Mouse (Mus musculus) intestine, embryonic 16.5 days (tissue): ENCODE results near the gene Fmr1. TPM values are rescaled to one million over a fixed set of nuclear protein-coding genes. Genes with fewer than 3 reads are reported as not detected.
"Not testable (repeated sequence)": the region's sequence is repeated elsewhere in the genome, so short reads cannot be mapped to it uniquely, and the experiment has no call there.

Source experiments
- ATAC-seq: fragments of 200-750 bp; cut with Nextera tagmentation; 2 replicates; pipeline ENCODE4 v1.8.0; 2017; ENCODE audit warnings: moderate TSS enrichment, moderate library complexity
- H3K27ac ChIP-seq: fragments of 300-500 bp; sonication (generic); 2 replicates; pipeline ENCODE4 v1.5.1; 2014; ENCODE audit warnings: mild to moderate bottlenecking, low read length
- H3K27me3 ChIP-seq: fragments of 300-500 bp; sonication (generic); replicated peaks from 2 replicates; pipeline ENCODE4 v1.6.1; 2014; ENCODE audit warnings: low read length, control low read depth, mixed read lengths; ENCODE audit not compliant: control insufficient read depth, insufficient read depth
- H3K36me3 ChIP-seq: fragments of 300-500 bp; sonication (generic); 2 replicates; pipeline ENCODE4 v1.6.1; 2014; ENCODE audit warnings: low read length, control low read depth; ENCODE audit not compliant: control insufficient read depth, insufficient read depth
- H3K4me1 ChIP-seq: fragments of 300-500 bp; sonication (generic); 2 replicates; pipeline ENCODE4 v1.6.1; 2014; ENCODE audit warnings: low read length, control low read depth, mixed read lengths; ENCODE audit not compliant: control insufficient read depth, insufficient read depth
- H3K4me2 ChIP-seq: fragments of 300-500 bp; sonication (generic); 2 replicates; pipeline ENCODE4 v1.6.1; 2014; ENCODE audit warnings: low read depth, low read length, control low read depth
- H3K4me3 ChIP-seq: fragments of 300-500 bp; sonication (generic); 2 replicates; pipeline ENCODE4 v1.5.1; 2014; ENCODE audit warnings: mild to moderate bottlenecking, low read length
- H3K9ac ChIP-seq: fragments of 300-500 bp; sonication (generic); 2 replicates; pipeline ENCODE4 v1.6.1; 2014; ENCODE audit warnings: low read depth, low read length
- H3K9me3 ChIP-seq: fragments of 300-500 bp; sonication (generic); 2 replicates; pipeline ENCODE4 v1.6.1; 2016; ENCODE audit warnings: low read length, control low read depth; ENCODE audit not compliant: control insufficient read depth
- WGBS: fragments of 180-500 bp; shearing (Covaris S2); extraction: QIAGEN DNeasy Blood & Tissue Kit; methylation state at CpG from one replicate; pipeline ENCODE4 v1.1.7; 2014; 5-methylcytosine and 5-hydroxymethylcytosine counted together
- polyA plus RNA-seq: library from polyadenylated mRNA; unstranded; fragments of >200 nt; fragmentation: Nextera tagmentation; extraction: Ambion mirVana; gene quantifications from 2 replicates; pipeline ENCODE4 v1.2.1, GENCODE M21; 2015

Fmr1 gene
- 34.2 and 38.6 TPM in 2 replicates for polyA plus RNA-seq

DNA sequence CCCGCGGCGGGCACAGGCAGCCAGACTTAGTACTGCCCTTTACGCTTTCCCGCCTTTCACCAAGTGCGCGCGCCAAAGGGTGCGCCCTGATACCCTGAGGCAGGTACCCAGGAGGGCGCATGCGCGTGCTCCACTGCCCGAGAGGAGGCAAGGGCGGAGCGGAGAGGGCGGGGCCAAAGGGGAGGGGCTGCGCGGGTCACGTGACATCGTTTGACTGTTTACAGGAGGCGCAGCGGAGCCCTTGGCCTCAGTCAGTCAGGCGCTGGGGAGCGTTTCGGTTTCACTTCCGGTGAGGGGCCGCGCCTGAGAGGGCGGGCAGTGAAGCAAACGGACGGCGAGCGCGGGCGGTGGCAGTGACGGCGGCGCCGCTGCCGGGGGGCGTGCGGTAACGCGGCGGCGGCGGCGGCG is at the start of gene Fmr1:
Gene Fmr1 (plus strand): TSS at position 209 of the 408 bp plus-strand sequence.
- H3K4me2 ChIP-seq, result peak within 1 kb of the TSS; percentile 52
- H3K27ac ChIP-seq, result peak within 1 kb of the TSS; percentile 93
- H3K9me3 ChIP-seq, result no peaks in the 10 kb centered on the region
- H3K4me3 ChIP-seq, result peak within 1 kb of the TSS; percentile 66
- whole genome bisulfite sequencing, result 10% methylated on average over 39 of the region's 49 CpGs
- no peaks in the 10 kb centered on the region for H3K4me1 ChIP-seq
- peak within 1 kb of the TSS; percentile 84 for H3K9ac ChIP-seq
- ATAC-seq, result peak; percentile 99
- no peaks in the 10 kb centered on the region for H3K27me3 ChIP-seq
- H3K36me3 ChIP-seq, result no peaks in the 10 kb centered on the region

- WGBS, result 40% methylated on average over 1 of the region's 1 CpGs
- no peak for ATAC-seq
- no peak overlapping the region for H3K9ac ChIP-seq
Observed at GRCm38 (mm10) chrX:68641603-68642002, 36.7 kb upstream of the Fmr1 start.

DNA sequence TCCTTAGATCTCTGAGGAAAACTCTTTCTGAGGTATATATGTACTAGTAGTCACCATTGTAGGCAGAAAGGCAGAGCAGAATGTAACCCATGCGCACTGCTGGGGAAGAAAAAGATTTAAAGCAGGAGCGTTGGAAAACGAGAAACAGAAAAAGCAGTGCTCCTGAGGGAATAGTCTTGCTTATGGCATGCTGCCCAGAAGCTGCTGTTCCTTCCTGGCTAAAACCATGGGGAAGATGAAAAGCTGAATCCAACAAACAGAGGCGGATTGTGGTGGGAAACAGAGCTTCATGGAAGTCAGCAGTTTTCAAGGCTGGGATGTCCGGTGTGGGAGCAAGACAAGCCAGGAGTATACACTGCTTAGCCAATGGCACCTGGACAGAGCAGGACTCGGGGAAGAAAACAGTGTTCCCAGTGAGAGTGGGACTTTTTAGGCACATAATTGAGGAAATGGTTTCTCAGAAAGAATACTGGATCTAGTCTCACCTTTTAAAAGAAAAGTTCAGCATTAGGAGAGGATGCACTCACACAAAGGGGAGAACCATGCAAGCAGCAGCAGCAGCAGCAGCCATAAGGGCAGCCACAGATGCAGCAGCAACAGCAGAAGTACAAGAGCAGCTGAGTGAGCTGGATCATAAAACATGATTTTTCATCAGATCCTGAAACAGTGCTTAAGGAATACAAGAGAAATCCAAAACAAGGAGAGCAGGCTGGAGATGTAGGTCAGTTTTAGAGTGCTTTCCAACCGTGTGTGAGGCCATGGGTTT is 33.0 kb upstream of the Fmr1 start:
- ATAC-seq, result no peak
- H3K27ac ChIP-seq, result no peak overlapping the region
- no peak overlapping the region for H3K4me3 ChIP-seq
- H3K4me2 ChIP-seq, result no peak overlapping the region
- no peak overlapping the region for H3K9ac ChIP-seq
- H3K27me3 ChIP-seq, result no peaks in the 10 kb centered on the region
- no peaks in the 10 kb centered on the region for H3K4me1 ChIP-seq
- H3K36me3 ChIP-seq, result no peaks in the 10 kb centered on the region
- H3K9me3 ChIP-seq, result no peaks in the 10 kb centered on the region
- WGBS, result 54% methylated on average over 7 of the region's 7 CpGs

More at GRCm38 (mm10) chrX:68641603-68642002, 36.7 kb upstream of the Fmr1 start:
- Histone ChIP-seq H3K4me2 (no peak overlapping the region), H3K4me3 (no peak overlapping the region), H3K27me3 (no peaks in the 10 kb centered on the region), H3K27ac (no peak overlapping the region), H3K4me1 (no peaks in the 10 kb centered on the region), H3K36me3 (no peaks in the 10 kb centered on the region), H3K9me3 (no peaks in the 10 kb centered on the region)

GRCm38 (mm10) chrX:68677508-68677907 is 833 bp upstream of the Fmr1 start:
- H3K4me2 ChIP-seq, result no peak overlapping the region
- no peak overlapping the region for H3K9ac ChIP-seq
- no peak overlapping the region; the same call in 1 of the 2 replicates for H3K4me3 ChIP-seq
- no peaks in the 10 kb centered on the region for H3K4me1 ChIP-seq
- no peaks in the 10 kb centered on the region for H3K36me3 ChIP-seq
- no peaks in the 10 kb centered on the region for H3K9me3 ChIP-seq
- WGBS, result 27% methylated on average over 1 of the region's 1 CpGs
- H3K27me3 ChIP-seq, result no peaks in the 10 kb centered on the region
- H3K27ac ChIP-seq, result no peak overlapping the region
- ATAC-seq, result no peak

- 19% methylated on average over 54 of the region's 67 CpGs for WGBS
- Histone ChIP-seq H3K4me1 (no peaks in the 10 kb centered on the region), H3K4me2 (peak overlapping the region; percentile 39; the same call in 1 of the 2 replicates), H3K9ac (peak overlapping the region; percentile 84), H3K36me3 (no peaks in the 10 kb centered on the region), H3K27me3 (no peaks in the 10 kb centered on the region), H3K27ac (peak overlapping the region; percentile 93), H3K9me3 (no peaks in the 10 kb centered on the region), H3K4me3 (peak overlapping the region; percentile 66)
- ATAC-seq, result peak; percentile 76
Observed at GRCm38 (mm10) chrX:68678815-68679486, 610 bp downstream of the Fmr1 start.

GRCm38 (mm10) chrX:68684706-68685105 is 6.4 kb downstream of the Fmr1 start:
- Histone ChIP-seq H3K4me2 (no peak overlapping the region), H3K9me3 (no peaks in the 10 kb centered on the region), H3K4me1 (no peaks in the 10 kb centered on the region), H3K4me3 (no peak overlapping the region), H3K27me3 (no peaks in the 10 kb centered on the region), H3K9ac (no peak overlapping the region), H3K36me3 (no peaks in the 10 kb centered on the region), H3K27ac (no peak overlapping the region)
- 75% methylated on average over 2 of the region's 2 CpGs for WGBS
- peak; percentile 71 for ATAC-seq

DNA sequence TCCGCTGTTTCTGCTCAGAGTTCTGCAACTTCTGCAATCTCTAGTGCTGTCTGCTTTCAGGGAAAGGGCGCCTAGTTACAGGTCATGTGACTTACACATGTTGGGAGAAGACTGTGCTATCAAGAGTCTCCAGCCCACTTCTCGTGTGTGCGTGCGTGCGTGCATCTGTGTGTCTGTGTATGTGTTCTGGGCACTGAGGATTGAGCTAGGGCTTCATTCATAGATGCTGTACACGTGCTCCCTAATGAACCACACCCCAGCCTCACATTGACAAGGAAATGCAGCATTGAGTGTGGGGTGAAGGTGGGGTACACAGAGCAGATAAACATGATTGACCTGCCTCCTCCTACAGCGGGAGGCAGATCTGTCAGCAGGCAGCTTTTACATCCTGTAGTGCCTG is 13.6 kb downstream of the Fmr1 start:
- not testable (repeated sequence) for H3K4me2 ChIP-seq, ATAC-seq, H3K27ac ChIP-seq, H3K36me3 ChIP-seq, H3K4me3 ChIP-seq, H3K4me1 ChIP-seq, H3K9ac ChIP-seq, H3K9me3 ChIP-seq, H3K27me3 ChIP-seq
- WGBS, result 91% methylated on average over 8 of the region's 8 CpGs

DNA sequence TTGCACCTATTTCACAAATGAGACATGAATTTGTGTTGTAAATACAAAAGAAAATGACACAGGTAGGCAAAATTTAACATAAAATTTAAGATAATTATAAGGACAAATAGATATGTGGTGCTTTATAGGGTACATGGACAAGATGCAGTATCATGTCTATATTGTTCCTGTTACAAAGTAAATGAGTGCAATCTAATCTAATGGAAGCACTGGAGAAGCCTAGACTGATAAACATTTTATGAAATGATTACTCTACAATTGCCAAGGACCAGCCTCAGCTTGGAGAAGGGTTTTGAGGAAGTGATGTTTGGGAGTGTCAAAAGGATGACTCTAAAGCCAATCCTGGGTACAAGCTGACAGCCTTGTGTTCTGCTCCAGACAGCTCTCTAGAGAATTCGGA is 58.6 kb downstream of the Fmr1 start:
- ATAC-seq, result no peak
- 56% methylated on average over 1 of the region's 1 CpGs for WGBS

GRCm38 (mm10) chrX:68740088-68740487 is 61.7 kb downstream of the Fmr1 start:
- WGBS, result 48% methylated on average over 2 of the region's 2 CpGs
- ATAC-seq, result no peak
- Histone ChIP-seq H3K4me1 (no peaks in the 10 kb centered on the region), H3K4me2 (no peak overlapping the region), H3K27ac (no peak overlapping the region), H3K9me3 (no peaks in the 10 kb centered on the region), H3K27me3 (no peaks in the 10 kb centered on the region), H3K4me3 (no peak overlapping the region), H3K9ac (no peak overlapping the region), H3K36me3 (no peaks in the 10 kb centered on the region)

More for the DNA sequence above, 58.6 kb downstream of the Fmr1 start:
- no peaks in the 10 kb centered on the region for H3K9me3 ChIP-seq
- H3K4me2 ChIP-seq, result no peak overlapping the region
- no peak overlapping the region for H3K4me3 ChIP-seq
- no peaks in the 10 kb centered on the region for H3K4me1 ChIP-seq
- H3K36me3 ChIP-seq, result no peaks in the 10 kb centered on the region
- H3K27ac ChIP-seq, result no peak overlapping the region
- H3K27me3 ChIP-seq, result no peaks in the 10 kb centered on the region
- H3K9ac ChIP-seq, result no peak overlapping the region
